Mouse (Mus musculus) thymus, adult 2 months (tissue): ENCODE data around the gene Taf11. TPM values are rescaled to one million over a fixed set of nuclear protein-coding genes. Genes with fewer than 3 reads are reported as not detected.

Source experiments
- DNase-seq: peaks from one replicate; pipeline ENCODE4 v3.0.0; 2021
- H3K27ac ChIP-seq: fragments of 200-500 bp; 2 replicates; pipeline ENCODE4 v1.5.1; 2012; ENCODE audit warnings: low read length, control low read depth; ENCODE audit not compliant: control insufficient read depth, insufficient read depth
- H3K27me3 ChIP-seq: fragments of 200-500 bp; 2 replicates; pipeline ENCODE4 v1.6.1; 2012; ENCODE audit warnings: mild to moderate bottlenecking, low read length, moderate library complexity, mixed read lengths; ENCODE audit not compliant: control insufficient read depth, insufficient read depth
- H3K36me3 ChIP-seq: fragments of 200-500 bp; 2 replicates; pipeline ENCODE4 v1.6.1; 2012; ENCODE audit warnings: mild to moderate bottlenecking, low read length, moderate library complexity; ENCODE audit not compliant: control insufficient read depth, insufficient read depth
- H3K4me1 ChIP-seq: fragments of 200-500 bp; replicated peaks from 2 replicates; pipeline ENCODE4 v1.6.1; 2012; ENCODE audit warnings: low read length; ENCODE audit not compliant: control insufficient read depth, insufficient read depth
- H3K4me3 ChIP-seq: fragments of 200-500 bp; 2 replicates; pipeline ENCODE4 v1.5.1; 2012; ENCODE audit warnings: mild to moderate bottlenecking, low read length, control low read depth, moderate library complexity; ENCODE audit not compliant: control insufficient read depth, insufficient read depth
- CTCF ChIP-seq: fragments of 200-500 bp; IDR thresholded peaks from 2 replicates; pipeline ENCODE4 v1.5.1; 2012; ENCODE audit warnings: mild to moderate bottlenecking, control low read depth, low read length, moderate library complexity, borderline replicate concordance; ENCODE audit not compliant: control insufficient read depth, poor library complexity, insufficient read depth; ENCODE audit errors: extremely low read depth
- POLR2A ChIP-seq: fragments of 200-500 bp; IDR thresholded peaks from 2 replicates; pipeline ENCODE4 v1.6.1; 2012; ENCODE audit warnings: mild to moderate bottlenecking, low read length, control low read depth, moderate library complexity; ENCODE audit not compliant: control insufficient read depth, poor library complexity, insufficient read depth; ENCODE audit errors: extremely low read depth
- WGBS: fragments of 180-500 bp; shearing (Covaris S2); methylation state at CpG from one replicate; pipeline ENCODE4 v1.1.7; 2018; 5-methylcytosine and 5-hydroxymethylcytosine counted together
- polyA plus RNA-seq: library from polyadenylated mRNA; depleted of rRNA; stranded (reverse); fragments of >200 nt; gene quantifications from 2 replicates; pipeline ENCODE4 v1.2.3, GENCODE M21; 2012

Taf11 gene
- polyA plus RNA-seq, 1 experiment = 13.6 TPM

DNA sequence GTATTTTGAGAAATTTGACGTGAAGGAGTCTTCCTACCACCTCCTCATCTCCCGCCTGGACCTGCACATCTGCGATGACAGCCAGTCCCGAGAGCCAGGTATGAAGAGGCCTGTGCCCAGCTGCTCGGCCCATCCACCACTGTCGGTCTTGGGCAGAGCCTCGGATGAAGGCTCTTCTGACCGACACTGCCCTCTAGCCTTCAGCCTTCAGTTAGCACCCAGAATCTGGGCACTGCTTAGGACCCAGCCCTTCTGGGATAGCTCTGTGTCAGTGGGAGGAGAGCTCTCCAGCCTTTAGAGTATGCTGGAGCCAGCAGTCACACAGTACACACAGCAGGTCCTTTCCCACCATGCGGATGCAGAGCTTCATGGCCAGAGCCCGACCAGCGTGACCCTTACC is 28.1 kb downstream of the Taf11 start:
- WGBS = 93% methylated on average over 11 of the region's 11 CpGs
- no peak for TF ChIP-seq CTCF
- TF ChIP-seq POLR2A = no peak
- Histone ChIP-seq H3K27ac (no peak overlapping the region), H3K27me3 (no peaks in the 10 kb centered on the region), H3K36me3 (no peaks in the 10 kb centered on the region), H3K4me3 (no peak overlapping the region), H3K4me1 (no peaks in the 10 kb centered on the region)
- no peak for DNase-seq

DNA sequence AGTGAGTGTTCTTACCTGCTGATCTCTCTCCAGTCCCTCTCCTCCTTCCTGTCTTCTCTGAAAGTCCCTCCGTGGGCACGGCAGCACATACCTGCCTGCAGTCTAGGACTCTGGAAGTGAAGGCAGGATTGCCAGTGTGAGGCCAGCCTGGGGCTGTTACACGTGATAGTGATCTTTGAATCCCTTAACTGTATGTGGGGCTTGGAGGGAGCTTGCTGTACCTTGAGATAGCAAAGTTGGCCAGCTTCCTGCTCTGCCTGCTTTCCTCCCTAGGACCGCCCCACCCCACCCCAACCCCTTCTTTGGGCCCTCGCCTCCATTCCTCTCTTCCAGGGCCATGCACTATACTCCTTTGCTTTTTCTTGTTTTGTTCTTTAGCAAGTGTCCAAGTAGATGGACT is 35.1 kb downstream of the Taf11 start:
- H3K27me3 ChIP-seq = no peaks in the 10 kb centered on the region
- TF ChIP-seq POLR2A = no peak
- TF ChIP-seq CTCF = no peak
- DNase-seq = no peak
- 76% methylated on average over 5 of the region's 5 CpGs for WGBS
- no peaks in the 10 kb centered on the region for H3K36me3 ChIP-seq
- H3K27ac ChIP-seq = no peak overlapping the region
- no peaks in the 10 kb centered on the region for H3K4me1 ChIP-seq
- H3K4me3 ChIP-seq = no peak overlapping the region

DNA sequence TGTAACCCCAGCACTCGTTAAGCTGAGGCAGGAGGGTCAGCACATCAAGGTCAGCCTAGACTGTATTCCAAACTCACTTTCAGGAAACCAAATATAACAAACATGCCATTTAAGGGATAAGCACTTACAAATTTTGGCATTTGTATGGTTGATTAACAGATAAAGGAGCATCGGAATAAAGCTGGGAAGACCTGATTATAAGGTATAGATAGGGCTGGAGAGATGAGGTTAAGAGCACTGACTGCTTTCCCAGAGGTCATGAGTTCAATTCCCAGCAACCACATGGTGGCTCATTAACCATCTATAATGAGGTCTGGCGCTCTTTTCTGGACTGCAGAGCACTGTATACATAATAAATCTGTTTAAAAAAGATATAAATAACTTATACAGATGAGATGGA is 36.1 kb downstream of the Taf11 start:
- Histone ChIP-seq H3K36me3 (no peaks in the 10 kb centered on the region), H3K4me3 (no peak overlapping the region), H3K4me1 (no peaks in the 10 kb centered on the region), H3K27ac (no peak overlapping the region), H3K27me3 (no peaks in the 10 kb centered on the region)
- WGBS = 95% methylated on average over 3 of the region's 3 CpGs
- no peak for DNase-seq
- TF ChIP-seq CTCF (no peak), POLR2A (no peak)

DNA sequence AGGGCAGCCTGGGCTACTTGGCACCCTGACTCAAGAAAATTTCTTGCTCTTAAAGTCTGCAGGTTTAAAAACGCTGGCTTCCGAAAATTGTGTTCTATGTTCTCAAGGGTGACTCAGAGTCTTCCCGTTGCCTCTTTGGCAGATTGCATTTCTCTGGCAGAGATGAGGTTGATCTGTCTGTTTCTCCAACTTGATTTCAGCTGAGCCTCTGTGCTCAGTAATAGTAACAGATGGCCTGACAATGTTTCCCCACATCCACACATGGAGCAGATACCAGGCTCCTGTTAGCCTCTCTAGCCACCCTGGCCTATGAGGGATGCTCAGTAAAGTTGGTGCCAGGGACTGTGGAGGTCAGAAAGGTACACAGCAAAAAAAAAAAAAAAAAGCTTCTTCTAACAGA is 37.8 kb downstream of the Taf11 start:
- TF ChIP-seq CTCF (no peak), POLR2A (no peak)
- Histone ChIP-seq H3K27ac (no peak overlapping the region), H3K4me3 (no peak overlapping the region), H3K36me3 (no peaks in the 10 kb centered on the region), H3K4me1 (no peaks in the 10 kb centered on the region), H3K27me3 (no peaks in the 10 kb centered on the region)
- no peak for DNase-seq
- WGBS = 95% methylated on average over 3 of the region's 3 CpGs

DNA sequence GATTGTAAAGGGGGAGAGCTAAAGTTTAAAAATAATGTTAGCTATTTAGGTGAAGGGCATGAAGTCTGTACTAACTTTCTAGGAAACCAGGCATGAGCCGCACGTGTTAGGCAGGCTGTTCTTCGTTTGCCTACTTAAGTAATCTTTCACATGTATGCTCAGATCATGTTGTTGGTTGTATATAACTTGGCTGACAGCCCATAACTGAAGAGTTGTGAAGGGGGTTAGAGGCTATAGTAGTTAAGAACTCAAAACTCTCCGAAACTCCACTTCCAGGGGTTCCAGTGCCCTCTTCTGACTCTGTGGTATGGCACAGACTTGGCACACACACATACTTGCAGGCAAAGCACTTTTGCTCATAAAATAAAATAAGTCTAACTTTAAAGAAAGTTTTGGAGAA is 42.9 kb downstream of the Taf11 start:
- Histone ChIP-seq H3K27ac (no peak overlapping the region), H3K4me3 (no peak overlapping the region), H3K36me3 (no peaks in the 10 kb centered on the region), H3K4me1 (no peaks in the 10 kb centered on the region), H3K27me3 (no peaks in the 10 kb centered on the region)
- TF ChIP-seq POLR2A (no peak), CTCF (no peak)
- DNase-seq = no peak
- WGBS = 97% methylated on average over 4 of the region's 4 CpGs

DNA sequence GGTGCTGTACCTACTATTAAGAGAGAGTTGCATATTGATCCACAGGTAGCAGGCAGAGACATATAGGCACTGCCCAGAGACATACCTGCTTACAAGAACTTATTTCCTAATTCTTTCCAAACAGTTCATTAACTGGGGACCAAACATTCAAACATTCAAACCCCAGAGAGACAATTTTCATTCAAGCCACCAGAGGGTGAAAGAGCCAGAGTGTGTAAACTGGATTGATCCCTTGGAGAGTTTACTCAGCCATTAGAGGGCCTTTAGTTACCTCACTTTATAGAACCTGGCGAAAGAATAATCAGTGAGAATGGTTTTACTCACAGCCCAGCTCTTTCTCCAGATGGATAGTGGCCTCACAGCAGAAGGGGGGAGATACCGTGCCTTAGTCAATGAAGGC is 44.2 kb downstream of the Taf11 start:
- TF ChIP-seq CTCF = no peak
- 90% methylated on average over 2 of the region's 2 CpGs for WGBS
- no peak for DNase-seq
- Histone ChIP-seq H3K4me3 (no peak overlapping the region), H3K4me1 (no peaks in the 10 kb centered on the region), H3K27me3 (no peaks in the 10 kb centered on the region), H3K27ac (no peak overlapping the region), H3K36me3 (no peaks in the 10 kb centered on the region)

DNA sequence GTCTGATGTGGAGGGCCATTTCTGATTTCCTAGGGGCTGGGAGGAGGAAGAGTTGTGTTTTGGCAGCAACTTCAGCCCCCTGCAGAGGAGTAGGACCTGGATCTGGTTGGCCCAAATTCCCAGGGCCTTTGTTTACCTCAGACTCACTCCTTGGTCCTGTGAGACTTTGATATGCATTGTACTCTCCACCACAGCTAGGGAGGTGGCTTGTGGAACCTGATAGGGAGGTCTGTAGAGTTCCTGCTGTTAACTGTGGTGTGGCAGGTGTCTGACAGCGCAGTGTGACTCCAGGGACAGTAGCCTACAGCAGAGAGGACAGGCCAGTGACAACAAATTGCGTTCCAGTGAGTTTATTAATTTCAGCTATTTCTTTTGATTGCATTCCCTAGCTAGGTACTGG is 50.5 kb downstream of the Taf11 start:
- Histone ChIP-seq H3K36me3 (no peaks in the 10 kb centered on the region), H3K4me1 (peaks cover 9% of the 10 kb centered on the region), H3K27ac (no peak overlapping the region), H3K27me3 (peaks cover 10% of the 10 kb centered on the region; the same call in 1 of the 2 replicates), H3K4me3 (no peak overlapping the region)
- DNase-seq = no peak
- WGBS = 96% methylated on average over 2 of the region's 2 CpGs
- no peak for TF ChIP-seq CTCF
- no peak for TF ChIP-seq POLR2A
